Mouse (Mus musculus) ovary, postnatal 36 days (tissue): Measurements from ENCODE around the gene Atg16l2.
A peak's percentile ranks its signal among the peaks of the same experiment; 100 is the strongest.

ENCODE experiments used
- DNase-seq: peaks from one replicate; pipeline ENCODE4 v3.0.0; 2022; ENCODE audit warnings: low spot score, mixed read lengths

The Atg16l2 gene

DNA sequence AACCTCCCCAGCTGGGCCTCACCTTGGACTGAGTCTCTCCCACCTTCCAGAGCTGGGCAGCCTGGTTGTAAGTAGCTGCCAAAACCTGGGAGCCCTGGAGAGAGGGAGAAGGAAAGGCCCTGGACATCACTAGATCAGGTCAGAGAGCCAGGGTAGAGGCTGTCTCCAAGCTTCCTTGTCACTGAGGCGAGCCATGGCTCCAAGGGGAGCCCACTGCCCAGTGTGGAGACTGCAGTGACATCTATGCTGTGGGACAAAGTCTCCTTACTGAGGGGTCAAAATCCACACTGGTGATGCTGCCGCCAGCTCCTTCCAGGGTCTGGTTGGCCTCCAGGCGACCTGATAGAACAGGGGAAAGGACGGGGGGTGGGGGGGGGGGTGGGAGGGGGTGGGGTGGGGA is 10.0 kb downstream of the Atg16l2 start:
- no peak for DNase-seq

DNA sequence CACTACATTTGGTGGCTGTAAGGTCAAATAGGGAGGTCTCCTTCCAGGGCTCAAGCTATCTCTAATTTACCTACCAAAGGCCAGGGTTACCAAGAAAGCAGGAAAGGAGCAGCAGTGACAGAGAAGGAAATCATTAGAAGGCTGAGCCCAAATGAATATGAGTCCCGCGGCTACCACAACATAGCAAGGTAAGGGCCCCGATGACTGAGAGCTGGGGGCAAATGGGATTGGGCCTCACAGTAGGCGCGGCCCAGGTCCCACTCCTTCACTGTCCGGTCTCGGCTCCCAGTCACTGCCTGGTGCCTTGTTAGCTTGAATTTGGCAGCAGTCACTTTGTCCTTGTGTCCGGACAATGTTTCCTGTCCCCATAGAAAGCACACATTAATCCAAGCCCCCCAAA is 10.4 kb downstream of the Atg16l2 start:
- DNase-seq: no peak

DNA sequence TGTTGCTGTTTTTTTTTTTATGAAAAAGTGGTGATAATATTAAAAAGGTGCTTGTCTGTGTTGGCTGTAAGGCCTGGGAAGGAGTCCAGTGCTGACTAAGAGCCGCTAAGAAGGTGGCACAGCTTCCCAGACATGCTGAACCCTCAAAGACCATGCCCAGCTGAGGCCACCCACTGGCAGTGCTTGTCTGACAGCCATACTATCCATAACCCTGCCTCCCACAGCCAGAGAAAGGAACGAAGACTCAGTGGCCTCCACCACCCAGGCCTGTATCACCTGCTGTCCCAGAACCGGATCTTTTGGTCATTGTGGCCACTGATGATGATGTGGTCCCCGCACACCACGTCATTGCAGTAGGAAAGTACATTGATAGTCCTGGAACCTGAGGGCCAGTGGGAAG is 10.8 kb downstream of the Atg16l2 start:
- DNase-seq: no peak

DNA sequence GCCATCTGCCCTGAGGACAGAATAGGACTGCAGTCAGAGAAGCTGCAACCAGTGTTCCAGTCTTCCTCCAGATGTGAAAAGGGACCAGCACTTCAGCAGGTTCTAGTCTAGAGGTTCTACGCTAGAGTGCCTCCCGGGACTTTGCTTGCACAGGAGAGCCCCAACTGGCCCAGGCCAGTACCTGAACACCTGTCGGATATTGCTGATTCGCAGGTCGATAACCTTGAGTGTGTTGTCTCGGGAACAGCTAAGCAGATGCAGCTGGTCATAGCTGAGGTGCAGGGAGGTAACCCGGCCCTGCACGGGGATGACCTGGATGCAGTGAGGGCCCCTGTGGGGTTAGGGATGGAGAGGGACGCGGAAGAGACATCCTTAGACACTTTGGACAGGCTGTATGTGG is 11.7 kb downstream of the Atg16l2 start:
- DNase-seq: no peak

DNA sequence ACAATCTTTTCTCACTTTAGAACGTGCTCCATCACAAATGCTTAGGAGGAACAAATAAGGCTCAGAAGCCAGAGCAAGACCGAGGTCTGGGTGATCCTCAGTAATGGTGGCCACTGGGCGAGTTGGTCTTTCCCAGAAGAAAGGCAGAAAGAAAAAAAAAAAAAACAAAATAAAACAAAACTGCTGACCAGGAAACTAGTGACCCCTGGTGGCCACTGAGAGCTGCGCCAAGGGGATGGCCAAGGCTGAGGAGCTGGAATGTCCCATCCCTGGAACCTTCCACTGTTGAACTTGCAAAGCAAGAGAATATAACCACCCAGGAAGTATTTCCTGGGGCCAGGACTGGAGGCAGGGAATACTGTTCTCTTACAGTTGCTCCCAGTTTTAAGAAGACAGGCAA is 13.6 kb downstream of the Atg16l2 start:
- peak; percentile 55 for DNase-seq

DNA sequence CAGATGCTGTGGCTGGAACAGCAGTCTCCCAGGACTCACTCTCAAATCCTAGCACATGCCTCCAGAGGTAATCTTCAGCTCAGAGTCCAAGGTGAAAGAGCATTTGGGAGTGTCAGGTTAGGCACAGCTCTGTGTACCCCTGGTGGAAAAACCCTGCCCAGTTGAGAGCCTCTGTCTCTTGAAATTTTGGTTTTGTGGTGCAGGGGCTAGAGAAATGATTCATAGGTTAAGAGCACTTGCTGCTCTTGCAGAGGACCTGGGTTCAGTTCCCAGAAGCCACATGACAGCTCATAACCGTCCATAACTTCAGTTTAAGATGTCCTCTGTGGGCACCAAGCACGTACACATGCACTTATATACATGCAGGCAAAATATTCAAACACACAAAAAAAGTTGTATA is 14.2 kb downstream of the Atg16l2 start:
- no peak for DNase-seq

DNA sequence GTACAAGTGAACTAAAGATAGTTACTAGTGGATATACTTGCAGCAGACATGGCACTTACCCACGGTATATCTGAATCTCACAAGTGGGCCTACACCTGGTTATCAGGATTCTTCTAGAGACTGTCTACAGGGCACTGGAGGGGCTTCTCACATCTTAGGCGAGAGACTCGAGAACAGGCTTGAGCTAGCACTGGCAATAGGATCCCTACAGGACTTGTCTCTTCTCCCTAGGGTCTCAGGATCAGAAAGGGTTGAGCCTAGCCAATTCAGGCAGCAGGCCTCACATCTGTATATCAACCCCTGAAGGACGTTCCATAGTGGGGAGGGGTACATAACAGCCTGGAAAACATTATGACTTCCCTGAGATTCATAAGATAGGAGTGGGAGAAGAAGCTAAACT is 15.2 kb downstream of the Atg16l2 start:
- DNase-seq: no peak

DNA sequence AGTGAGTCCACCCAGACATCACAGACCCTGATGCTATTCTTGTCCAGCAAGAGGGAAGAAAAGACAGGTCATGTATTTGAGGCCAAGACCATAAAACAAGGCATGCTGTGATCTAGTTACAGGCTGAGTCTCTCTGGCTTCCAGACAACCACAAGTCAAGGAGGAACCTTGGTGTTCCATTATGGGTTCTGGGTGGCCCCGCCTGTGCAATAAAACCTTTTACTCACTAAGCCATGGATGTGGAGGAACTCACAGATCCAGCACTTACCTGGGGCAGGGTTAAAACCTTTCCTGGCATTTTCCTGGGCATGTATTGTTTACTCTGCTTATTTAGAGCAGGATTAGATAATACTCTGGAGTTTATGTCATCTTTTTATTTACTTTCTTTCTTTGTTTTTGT is 17.5 kb downstream of the Atg16l2 start:
- DNase-seq: no peak

DNA sequence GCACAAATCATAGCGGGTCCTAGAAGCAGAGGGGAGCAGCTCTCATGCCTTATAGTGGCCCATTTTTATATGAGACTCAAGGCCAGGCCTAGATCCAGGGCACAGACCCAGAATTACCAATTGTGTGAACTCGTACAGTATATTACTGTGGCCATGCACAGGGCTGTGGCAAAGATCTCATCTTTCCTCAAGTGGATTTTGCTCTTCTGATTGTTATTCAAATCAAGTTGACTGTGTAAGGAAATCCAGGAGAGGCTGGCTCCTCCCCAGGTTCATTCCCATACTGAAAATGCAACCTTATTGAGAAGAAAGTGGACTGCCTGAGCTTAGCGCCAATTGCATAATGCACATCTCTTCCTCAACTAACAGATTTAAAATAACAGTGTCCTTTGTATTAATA is 19.3 kb downstream of the Atg16l2 start:
- no peak for DNase-seq

DNA sequence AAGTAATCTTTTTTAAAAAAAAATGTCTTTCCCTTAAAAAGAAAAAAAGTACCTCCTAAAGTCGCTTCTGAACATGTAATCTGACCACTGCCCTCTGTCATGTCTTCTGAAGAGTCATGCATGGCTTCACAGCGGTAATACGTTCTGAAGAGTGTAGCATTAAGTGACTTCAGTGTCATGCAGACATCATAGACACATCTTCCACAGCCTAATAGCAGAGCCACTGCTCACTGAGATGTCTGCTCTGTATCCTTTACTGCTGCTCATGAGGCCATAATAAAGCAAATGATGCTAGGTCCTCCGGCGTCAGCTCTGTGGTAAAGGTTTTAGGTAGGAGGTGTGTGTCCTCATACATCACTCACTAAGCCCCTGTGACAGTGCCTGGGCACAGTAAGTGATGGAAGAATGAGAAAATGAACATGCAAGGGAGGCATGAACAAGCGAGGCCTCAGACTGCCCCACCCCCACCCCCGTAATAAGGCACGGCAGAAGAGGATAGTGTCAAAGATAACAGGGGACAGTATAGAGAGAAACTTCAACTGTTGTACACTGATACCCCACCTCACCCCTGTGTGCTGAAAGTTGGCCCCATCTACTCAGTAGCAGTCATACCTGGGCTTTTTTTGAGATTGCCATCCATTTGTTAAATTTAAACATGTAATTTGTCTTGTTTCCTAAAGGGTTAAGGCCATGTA is 29.4 kb downstream of the Atg16l2 start:
- no peak for DNase-seq

DNA sequence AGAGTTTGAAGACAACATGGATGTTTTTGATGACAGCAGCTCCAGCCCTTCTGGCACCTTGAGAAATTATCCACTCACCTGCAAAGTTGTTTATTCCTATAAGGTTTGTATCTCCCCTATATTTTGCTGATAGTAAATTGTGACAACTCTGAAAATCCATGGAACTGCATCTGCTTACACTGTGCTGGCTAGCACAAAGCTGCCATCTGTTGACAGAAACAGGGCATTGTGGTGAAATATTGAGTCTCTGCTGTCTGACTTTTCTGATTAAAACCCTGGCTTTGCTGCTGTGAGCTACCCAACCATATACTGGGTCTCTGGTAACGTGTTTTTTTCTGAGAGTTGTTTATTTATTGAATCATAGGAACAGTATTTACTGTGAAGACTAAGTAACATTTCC is 30.4 kb downstream of the Atg16l2 start:
- DNase-seq: no peak

DNA sequence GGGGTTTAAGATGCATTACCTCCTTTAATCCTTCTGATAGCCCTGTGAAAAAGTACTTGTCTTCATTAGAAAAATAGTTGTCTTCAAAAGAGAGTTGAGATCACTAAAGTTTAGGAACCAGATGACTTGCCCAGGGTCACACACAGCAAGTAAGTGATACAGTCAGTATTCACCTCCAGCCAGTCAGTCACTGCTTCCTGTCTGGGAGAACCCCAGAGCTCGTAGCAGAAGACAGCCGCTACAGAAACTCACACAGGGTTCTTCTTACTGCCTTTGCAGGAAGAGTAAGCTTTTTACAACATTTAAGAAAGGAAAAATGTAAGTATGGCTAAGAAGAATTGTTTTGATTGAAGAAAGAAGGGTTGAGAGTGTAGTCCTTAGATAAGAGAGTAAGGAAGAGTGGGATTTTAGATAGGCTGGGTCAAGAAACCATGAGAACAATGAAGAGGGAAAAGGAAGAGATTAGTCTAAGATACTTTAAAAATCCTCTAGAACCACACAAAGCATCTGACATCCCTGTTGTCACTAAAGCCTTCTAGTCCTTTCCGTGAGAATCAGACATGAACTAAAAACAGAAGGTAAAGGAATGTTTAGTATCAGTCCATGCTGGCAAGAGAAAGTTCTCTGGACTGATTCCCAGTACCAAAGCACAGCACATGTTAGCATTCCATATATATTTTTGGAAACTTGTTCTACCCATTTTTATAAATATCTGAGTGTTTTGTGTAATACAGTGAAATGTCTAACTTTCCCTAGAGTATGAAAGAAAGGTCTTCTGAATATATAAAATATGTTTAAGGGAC is 34.4 kb downstream of the Atg16l2 start:
- DNase-seq: no peak

DNA sequence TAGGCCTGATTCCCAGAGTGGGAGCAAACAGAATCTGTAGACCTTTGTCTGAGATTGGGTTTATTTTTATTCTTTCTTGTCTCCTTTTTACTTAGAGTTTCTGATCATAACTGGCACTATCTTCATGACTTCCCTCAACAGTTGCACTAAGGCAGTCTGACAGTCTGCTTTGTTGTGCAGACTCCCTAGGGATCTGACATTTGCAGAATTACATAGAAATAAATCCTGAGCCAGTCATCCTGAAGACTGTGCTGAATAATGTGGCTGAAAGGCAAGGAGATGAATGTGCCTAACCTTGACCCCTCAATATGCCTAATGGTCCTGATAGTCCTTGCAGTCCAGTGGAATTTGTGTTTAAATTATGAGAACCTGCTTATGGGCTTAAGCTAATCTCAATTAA is 38.5 kb downstream of the Atg16l2 start:
- DNase-seq: no peak

DNA sequence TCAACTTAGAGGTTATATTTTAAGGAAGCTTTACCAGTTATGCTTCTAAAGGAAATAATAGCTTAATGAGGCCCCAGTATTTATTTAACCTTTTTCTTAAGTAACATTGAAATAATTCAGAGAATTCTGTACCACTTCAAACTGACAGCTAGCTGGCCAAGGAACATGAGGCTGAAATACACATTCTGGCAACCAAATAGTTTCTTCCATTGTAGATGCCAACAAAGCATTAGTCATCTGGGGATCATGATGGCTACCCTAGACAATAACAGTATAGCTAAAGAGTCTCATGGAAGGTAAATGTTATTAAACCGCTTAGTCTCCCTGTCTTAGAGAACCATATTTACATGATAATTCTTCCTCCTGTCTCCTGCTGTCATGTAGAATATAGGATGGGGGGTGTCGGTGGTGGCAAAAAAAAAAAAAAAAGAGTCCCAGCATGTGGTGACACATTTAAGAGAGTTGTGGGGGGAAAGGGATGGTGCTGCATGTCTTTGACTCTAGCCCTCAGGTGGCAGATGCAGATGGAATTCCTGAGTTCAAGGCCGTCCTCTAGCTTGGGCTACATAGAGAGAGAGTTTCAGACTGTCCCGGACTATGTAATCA is 40.0 kb downstream of the Atg16l2 start:
- DNase-seq: no peak

DNA sequence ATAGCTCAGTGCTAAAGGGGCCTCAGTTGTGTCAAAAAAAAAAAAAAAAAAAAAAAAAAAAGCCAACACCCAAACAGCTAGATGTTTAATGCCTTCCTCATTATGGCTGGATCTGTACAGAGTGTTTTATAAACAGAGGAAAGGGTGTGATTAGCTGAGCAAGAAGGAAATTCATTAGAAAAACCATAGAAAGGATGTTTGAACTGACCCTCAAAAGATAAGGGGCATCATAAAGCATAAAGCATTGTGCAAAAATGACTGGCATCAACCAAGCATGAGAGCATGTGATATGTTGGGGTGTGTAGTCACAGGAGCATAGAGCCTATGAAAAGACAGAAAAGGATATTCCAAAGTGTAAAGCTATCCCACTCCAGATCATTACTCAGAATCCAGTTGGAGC is 43.6 kb downstream of the Atg16l2 start:
- no peak for DNase-seq

DNA sequence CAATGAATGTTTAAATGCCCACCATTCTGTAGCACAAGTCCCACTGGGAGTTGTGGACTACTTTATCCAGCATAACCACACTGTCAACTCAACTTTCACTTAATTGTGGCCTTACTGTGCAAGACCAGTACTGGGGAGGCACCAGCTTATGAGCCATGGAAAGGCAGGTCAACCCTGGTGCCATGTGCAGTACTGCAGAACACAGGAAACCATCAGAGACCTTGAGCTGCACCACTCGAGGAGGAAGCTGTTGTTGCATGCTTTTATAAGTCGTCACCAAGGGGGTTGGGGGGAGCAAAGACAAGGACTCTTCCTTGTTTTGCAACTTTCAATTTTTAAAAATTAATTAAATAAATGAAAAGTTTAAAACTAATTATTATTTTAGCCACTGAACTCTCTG is 49.0 kb downstream of the Atg16l2 start:
- DNase-seq: no peak

DNA sequence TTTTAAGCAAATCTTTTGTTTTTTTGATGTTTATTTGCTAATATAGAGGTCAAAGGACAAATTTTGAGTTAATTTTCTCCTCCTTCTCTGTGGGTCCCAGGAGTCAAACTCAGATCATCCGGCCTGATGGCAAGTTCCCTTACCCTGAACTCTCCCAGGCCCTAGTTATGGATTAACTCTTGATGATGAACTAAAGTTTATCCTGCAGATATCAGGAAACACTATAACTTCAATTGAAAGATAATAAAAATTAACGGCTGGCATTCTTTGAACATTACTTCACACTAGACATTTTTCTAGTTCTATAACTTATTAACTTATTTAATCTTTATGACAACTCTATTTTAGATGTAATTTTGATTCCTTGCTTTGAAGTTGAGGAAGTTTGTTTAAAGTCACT is 52.9 kb downstream of the Atg16l2 start:
- DNase-seq: no peak

DNA sequence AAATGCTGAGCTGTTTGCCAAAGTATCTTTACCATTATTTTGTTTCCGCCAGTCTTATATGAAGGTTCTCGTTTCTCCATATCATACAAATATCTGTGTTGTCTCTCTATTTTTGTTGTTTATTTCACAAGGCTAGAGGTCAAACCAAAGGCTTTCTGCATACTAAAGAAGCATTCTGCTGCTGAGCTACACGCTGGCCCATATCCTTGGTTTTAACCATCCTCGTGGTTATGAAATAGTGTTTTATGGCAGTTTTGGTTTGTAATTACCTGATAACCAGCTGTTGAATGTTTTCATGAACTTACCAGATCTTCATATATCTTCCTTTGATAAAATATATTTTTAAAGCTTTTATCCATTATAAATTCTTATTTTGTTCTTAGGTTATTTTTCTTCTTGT is 53.3 kb downstream of the Atg16l2 start:
- no peak for DNase-seq

DNA sequence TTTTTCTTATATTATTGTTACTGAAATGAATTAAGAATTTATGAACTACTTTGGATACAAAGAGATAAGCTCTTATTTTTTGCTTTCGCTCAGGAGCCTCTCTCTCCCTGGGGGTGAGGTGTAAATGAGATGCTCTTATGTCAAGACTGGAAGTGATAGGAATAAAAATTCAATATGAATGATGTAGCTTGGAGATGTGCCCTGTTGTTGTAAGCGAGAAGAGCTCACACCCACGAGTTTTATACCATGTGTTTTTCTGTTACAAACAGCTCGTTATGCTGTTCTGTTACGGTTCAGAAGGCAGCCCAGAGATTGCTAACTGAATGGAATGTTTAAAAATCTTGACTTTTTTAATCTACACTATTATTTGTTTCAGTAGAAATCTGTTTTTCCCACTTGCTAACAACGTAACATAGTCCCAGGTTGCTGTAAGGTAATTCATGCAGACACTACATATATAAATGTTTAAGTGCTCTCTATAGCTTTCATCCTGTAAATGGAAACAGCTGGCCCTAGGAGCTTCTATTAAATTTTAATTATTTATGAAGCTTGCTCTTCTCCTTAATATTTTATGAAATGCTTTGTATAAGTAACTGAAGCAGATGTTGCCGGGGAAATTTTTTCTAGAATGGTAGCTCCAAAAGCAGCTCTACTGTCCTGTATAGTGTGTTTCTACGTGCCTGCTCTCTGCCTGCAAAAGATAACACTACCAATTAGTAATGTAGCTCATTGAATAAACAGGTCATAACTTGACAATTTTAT is 65.2 kb downstream of the Atg16l2 start:
- no peak for DNase-seq

DNA sequence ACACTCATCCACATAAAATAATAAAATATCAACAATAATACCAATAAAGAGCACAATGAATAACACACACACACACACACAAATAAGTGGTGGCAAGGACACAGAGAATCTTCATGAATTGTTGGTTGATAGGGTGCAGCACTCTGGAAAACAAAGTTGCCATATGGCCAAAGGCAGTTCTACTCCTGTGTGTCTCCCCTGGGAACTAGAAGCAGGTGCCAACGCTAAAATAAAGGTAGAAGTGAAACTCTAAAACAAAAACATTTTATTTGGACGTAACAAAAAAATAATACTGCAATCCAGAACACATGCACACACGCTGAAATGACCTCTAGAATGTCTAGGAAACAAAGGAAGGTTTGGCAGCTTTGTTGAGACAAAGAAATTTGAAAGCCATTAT is 69.3 kb downstream of the Atg16l2 start:
- DNase-seq: no peak

DNA sequence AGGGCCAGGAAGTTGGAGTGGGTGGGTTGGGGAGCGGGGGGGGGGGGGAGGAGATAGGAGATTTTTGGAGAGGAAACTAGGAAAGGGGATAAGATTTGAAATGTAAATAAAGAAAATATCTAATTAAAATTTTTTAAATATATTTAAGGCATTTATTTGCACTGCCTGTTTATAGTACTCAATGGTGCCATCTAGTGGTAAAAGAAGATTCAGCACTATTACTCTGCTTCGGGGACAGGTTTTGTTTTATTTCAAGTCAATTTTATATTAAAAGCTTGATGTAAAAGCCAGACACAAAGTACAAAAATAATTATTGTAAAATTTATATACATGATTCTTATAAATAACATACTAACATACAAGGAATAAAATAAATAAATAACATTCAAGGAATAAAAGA is 70.6 kb downstream of the Atg16l2 start:
- no peak for DNase-seq

DNA sequence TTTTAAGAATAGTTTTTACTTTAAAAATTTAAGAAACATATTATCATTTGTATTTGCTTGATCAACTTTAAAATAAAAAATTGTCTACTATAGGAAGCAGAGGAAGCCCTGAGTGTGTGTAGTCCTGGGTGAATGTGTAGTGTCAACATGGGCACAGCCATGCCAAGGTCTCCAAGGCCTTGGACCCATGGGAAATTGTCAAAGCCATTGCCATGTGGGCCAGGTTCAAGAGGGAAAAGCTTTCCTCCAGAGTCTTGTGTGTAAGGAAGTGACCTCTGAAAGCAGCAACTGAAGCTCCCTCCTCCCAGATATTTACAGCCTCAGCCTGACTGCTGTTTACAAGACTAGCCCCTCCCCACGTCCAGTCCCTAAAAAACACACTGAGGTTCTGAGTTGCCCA is 72.7 kb downstream of the Atg16l2 start:
- no peak for DNase-seq

DNA sequence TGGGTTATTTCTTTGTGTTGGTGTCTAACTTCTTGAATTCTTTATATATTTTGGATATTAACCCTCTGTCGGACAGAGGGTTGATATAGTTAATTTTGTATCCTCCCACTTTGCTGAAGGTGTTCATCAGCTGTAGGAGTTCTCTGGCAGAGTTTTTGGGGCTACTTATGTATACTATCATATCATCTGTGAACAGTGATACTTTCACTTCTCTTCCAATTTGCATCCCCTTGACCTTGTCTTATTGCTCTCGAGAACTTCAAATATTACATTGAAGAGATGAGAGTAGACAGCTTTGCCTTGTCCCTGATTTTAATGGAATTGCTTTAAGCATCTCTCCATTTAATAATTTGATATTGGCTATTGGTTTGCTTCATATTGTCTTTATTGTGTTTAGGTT is 78.5 kb downstream of the Atg16l2 start:
- DNase-seq: no peak
